Mouse (Mus musculus) lung, embryonic 14.5 days (tissue): ENCODE results near the gene Mapk10. TPM values are rescaled to one million over a fixed set of nuclear protein-coding genes. Genes with fewer than 3 reads are reported as not detected.

Experiments
- ATAC-seq: fragments of 200-750 bp; cut with Nextera tagmentation; 2 replicates; pipeline ENCODE4 v1.8.0; 2017; ENCODE audit warnings: mild to moderate bottlenecking, moderate TSS enrichment, moderate library complexity; ENCODE audit not compliant: insufficient read depth
- DNase-seq: peaks from one replicate; pipeline ENCODE4 v3.0.0-alpha.2; 2015
- H3K27ac ChIP-seq: fragments of 300-500 bp; sonication (generic); 2 replicates; pipeline ENCODE4 v1.5.1; 2014; ENCODE audit warnings: low read depth, mild to moderate bottlenecking, moderate library complexity
- H3K27me3 ChIP-seq: fragments of 300-500 bp; sonication (generic); 2 replicates; pipeline ENCODE4 v1.6.1; 2014; ENCODE audit warnings: low read length, control low read depth; ENCODE audit not compliant: insufficient read depth
- H3K36me3 ChIP-seq: fragments of 300-500 bp; sonication (generic); 2 replicates; pipeline ENCODE4 v1.6.1; 2014; ENCODE audit warnings: control low read depth; ENCODE audit not compliant: insufficient read depth
- H3K4me1 ChIP-seq: fragments of 300-500 bp; sonication (generic); 2 replicates; pipeline ENCODE4 v1.6.1; 2014; ENCODE audit warnings: antibody characterized with exemption, control low read depth; ENCODE audit not compliant: insufficient read depth
- H3K4me2 ChIP-seq: fragments of 300-500 bp; sonication (generic); 2 replicates; pipeline ENCODE4 v1.6.1; 2014; ENCODE audit warnings: mild to moderate bottlenecking
- H3K4me3 ChIP-seq: fragments of 300-500 bp; sonication (generic); 2 replicates; pipeline ENCODE4 v1.5.1; 2014; ENCODE audit warnings: low read depth, low read length
- H3K9ac ChIP-seq: fragments of 300-500 bp; sonication (generic); 2 replicates; pipeline ENCODE4 v1.6.1; 2014
- H3K9me3 ChIP-seq: fragments of 300-500 bp; sonication (generic); 2 replicates; pipeline ENCODE4 v1.6.1; 2016; ENCODE audit warnings: low read depth, low read length, control low read depth
- CTCF ChIP-seq: IDR thresholded peaks from 2 replicates; pipeline ENCODE4 v1.5.1; 2016; ENCODE audit warnings: antibody characterized with exemption, low read depth
- WGBS: fragments of 180-500 bp; shearing (Covaris S2); extraction: QIAGEN DNeasy Blood & Tissue Kit; methylation state at CpG from one replicate; pipeline ENCODE4 v1.1.7; 2014; 5-methylcytosine and 5-hydroxymethylcytosine counted together
- polyA plus RNA-seq: library from polyadenylated mRNA; unstranded; fragments of >200 nt; fragmentation: Nextera tagmentation; extraction: Ambion mirVana; gene quantifications from 2 replicates; pipeline ENCODE4 v1.2.1, GENCODE M21; 2014

The Mapk10 gene
- polyA plus RNA-seq, 1 experiment from 2014 or later: 0.66 TPM

- H3K9ac ChIP-seq: no peak overlapping the region
- TF ChIP-seq CTCF: no peak
- 84% methylated on average over 6 of the region's 6 CpGs for WGBS
- H3K4me3 ChIP-seq: no peak overlapping the region
- H3K4me1 ChIP-seq: no peaks in the 10 kb centered on the region
- H3K9me3 ChIP-seq: no peaks in the 10 kb centered on the region
- no peak for DNase-seq
- no peaks in the 10 kb centered on the region for H3K27me3 ChIP-seq
- no peak overlapping the region for H3K27ac ChIP-seq
- ATAC-seq: no peak
- H3K36me3 ChIP-seq: no peaks in the 10 kb centered on the region
- no peak overlapping the region for H3K4me2 ChIP-seq
These were observed 210.6 kb downstream of the Mapk10 start for GRCm38 (mm10) chr5:103000572-103000971.

GRCm38 (mm10) chr5:102998524-102998923, 212.6 kb downstream of the Mapk10 start:
- Histone ChIP-seq H3K27ac (no peak overlapping the region), H3K9ac (no peak overlapping the region), H3K4me2 (no peak overlapping the region), H3K4me3 (no peak overlapping the region), H3K4me1 (no peaks in the 10 kb centered on the region), H3K9me3 (no peaks in the 10 kb centered on the region), H3K36me3 (no peaks in the 10 kb centered on the region), H3K27me3 (no peaks in the 10 kb centered on the region)
- TF ChIP-seq CTCF: no peak
- 82% methylated on average over 7 of the region's 7 CpGs for WGBS
- no peak for DNase-seq
- no peak for ATAC-seq

GRCm38 (mm10) chr5:102997907-102998306, 213.2 kb downstream of the Mapk10 start:
- Histone ChIP-seq H3K4me3 (no peak overlapping the region), H3K4me2 (no peak overlapping the region), H3K27me3 (no peaks in the 10 kb centered on the region), H3K36me3 (no peaks in the 10 kb centered on the region), H3K27ac (no peak overlapping the region), H3K9ac (no peak overlapping the region), H3K4me1 (no peaks in the 10 kb centered on the region), H3K9me3 (no peaks in the 10 kb centered on the region)
- ATAC-seq (no peak), DNase-seq (no peak)
- 86% methylated on average over 11 of the region's 11 CpGs for WGBS
- no peak for TF ChIP-seq CTCF

GRCm38 (mm10) chr5:102996331-102996730, 214.8 kb downstream of the Mapk10 start:
- DNase-seq: no peak
- H3K9ac ChIP-seq: no peak overlapping the region

GRCm38 (mm10) chr5:102995928-102996327, 215.2 kb downstream of the Mapk10 start:
- no peaks in the 10 kb centered on the region for H3K9me3 ChIP-seq
- TF ChIP-seq CTCF: no peak
- H3K4me3 ChIP-seq: no peak overlapping the region
- no peaks in the 10 kb centered on the region for H3K36me3 ChIP-seq
- no peak for DNase-seq
- no peak for ATAC-seq
- no peak overlapping the region for H3K9ac ChIP-seq
- no peaks in the 10 kb centered on the region for H3K27me3 ChIP-seq
- no peak overlapping the region for H3K4me2 ChIP-seq
- no peak overlapping the region for H3K27ac ChIP-seq
- H3K4me1 ChIP-seq: no peaks in the 10 kb centered on the region

More at GRCm38 (mm10) chr5:102996331-102996730, 214.8 kb downstream of the Mapk10 start:
- Histone ChIP-seq H3K9me3 (no peaks in the 10 kb centered on the region), H3K4me1 (no peaks in the 10 kb centered on the region), H3K27me3 (no peaks in the 10 kb centered on the region), H3K27ac (no peak overlapping the region), H3K4me3 (no peak overlapping the region), H3K36me3 (no peaks in the 10 kb centered on the region), H3K4me2 (no peak overlapping the region)
- WGBS: 82% methylated on average over 7 of the region's 7 CpGs
- ATAC-seq: no peak
- TF ChIP-seq CTCF: no peak

GRCm38 (mm10) chr5:102993951-102994350, 217.2 kb downstream of the Mapk10 start:
- Histone ChIP-seq H3K36me3 (no peaks in the 10 kb centered on the region), H3K27ac (no peak overlapping the region), H3K4me1 (no peaks in the 10 kb centered on the region), H3K4me2 (no peak overlapping the region), H3K9ac (no peak overlapping the region), H3K27me3 (no peaks in the 10 kb centered on the region), H3K4me3 (no peak overlapping the region), H3K9me3 (no peaks in the 10 kb centered on the region)
- ATAC-seq (no peak), DNase-seq (peak; percentile 46)
- TF ChIP-seq CTCF: no peak
- 72% methylated on average over 5 of the region's 5 CpGs for WGBS

- H3K4me2 ChIP-seq: no peak overlapping the region
- no peaks in the 10 kb centered on the region for H3K36me3 ChIP-seq
- H3K4me1 ChIP-seq: no peaks in the 10 kb centered on the region
- WGBS: 69% methylated on average over 2 of the region's 2 CpGs
- no peak for TF ChIP-seq CTCF
- no peak overlapping the region for H3K27ac ChIP-seq
- no peak overlapping the region for H3K4me3 ChIP-seq
- ATAC-seq: no peak
- H3K27me3 ChIP-seq: no peaks in the 10 kb centered on the region
- H3K9me3 ChIP-seq: no peaks in the 10 kb centered on the region
- H3K9ac ChIP-seq: no peak overlapping the region
- DNase-seq: no peak
These were observed 219.4 kb downstream of the Mapk10 start for GRCm38 (mm10) chr5:102991691-102992090.

- Histone ChIP-seq H3K27ac (no peak overlapping the region), H3K4me2 (no peak overlapping the region), H3K36me3 (no peaks in the 10 kb centered on the region), H3K4me1 (no peaks in the 10 kb centered on the region), H3K9ac (no peak overlapping the region), H3K27me3 (no peaks in the 10 kb centered on the region), H3K4me3 (no peak overlapping the region), H3K9me3 (no peaks in the 10 kb centered on the region)
- WGBS: 36% methylated on average over 2 of the region's 2 CpGs
- peak; percentile 60; the same call in 1 of the 2 replicates for ATAC-seq
- DNase-seq: peak; percentile 61
- no peak for TF ChIP-seq CTCF
These were observed 232.8 kb downstream of the Mapk10 start for GRCm38 (mm10) chr5:102978382-102978781.
